Mouse (Mus musculus) intestine, embryonic 15.5 days (tissue): Measurements from ENCODE around the gene Olfr766-ps1. TPM values are rescaled to one million over a fixed set of nuclear protein-coding genes. Genes with fewer than 3 reads are reported as not detected.

Experiments
- polyA plus RNA-seq: library from polyadenylated mRNA; unstranded; fragments of >200 nt; fragmentation: Nextera tagmentation; extraction: Ambion mirVana; gene quantifications from 2 replicates; pipeline ENCODE4 v1.2.1, GENCODE M21; 2015

The Olfr766-ps1 gene
- polyA plus RNA-seq, 1 experiment from 2014 or later: not detected

Other genes with a start within 250 kb of the Olfr766-ps1 start
- 101 and 116 TPM in 2 replicates for gene Ormdl2, start 247.3 kb downstream of the Olfr766-ps1 start, polyA plus RNA-seq
- 3.5 and 3.9 TPM in 2 replicates for gene Gdf11, start 177.3 kb downstream of the Olfr766-ps1 start, polyA plus RNA-seq
- gene Cd63, start 168.0 kb downstream of the Olfr766-ps1 start, polyA plus RNA-seq: 708 and 725 TPM in 2 replicates
- gene Rdh5, start 146.1 kb downstream of the Olfr766-ps1 start, polyA plus RNA-seq: 11.7 and 12.0 TPM in 2 replicates
- 194 and 203 TPM in 2 replicates for gene Bloc1s1, start 144.9 kb downstream of the Olfr766-ps1 start, polyA plus RNA-seq
- gene Itga7, start 135.2 kb downstream of the Olfr766-ps1 start, polyA plus RNA-seq: 2.9 and 3.8 TPM in 2 replicates
- gene Mettl7b, start 108.0 kb downstream of the Olfr766-ps1 start, polyA plus RNA-seq: 12.0 and 12.3 TPM in 2 replicates
- not detected in 2 replicates for gene Olfr9, start 79.5 kb downstream of the Olfr766-ps1 start, polyA plus RNA-seq
- not detected in 2 replicates for gene Olfr763, start 58.2 kb downstream of the Olfr766-ps1 start, polyA plus RNA-seq
- gene Olfr764-ps1, start 29.1 kb downstream of the Olfr766-ps1 start, polyA plus RNA-seq: not detected in 2 replicates
- not detected in 2 replicates for gene Olfr765, start 19.0 kb downstream of the Olfr766-ps1 start, polyA plus RNA-seq
- gene Olfr767, start 13.9 kb upstream of the Olfr766-ps1 start, polyA plus RNA-seq: not detected in 2 replicates
- not detected in 2 replicates for gene Olfr768, start 30.4 kb upstream of the Olfr766-ps1 start, polyA plus RNA-seq
- not detected in 2 replicates for gene Olfr769, start 48.9 kb upstream of the Olfr766-ps1 start, polyA plus RNA-seq
- not detected in 2 replicates for gene Olfr770, start 70.0 kb upstream of the Olfr766-ps1 start, polyA plus RNA-seq
- gene Olfr771, start 95.8 kb upstream of the Olfr766-ps1 start, polyA plus RNA-seq: not detected in 2 replicates
- gene Olfr772, start 108.9 kb upstream of the Olfr766-ps1 start, polyA plus RNA-seq: not detected in 2 replicates
- not detected in 2 replicates for gene Olfr773, start 118.4 kb upstream of the Olfr766-ps1 start, polyA plus RNA-seq
- gene Olfr774, start 167.2 kb upstream of the Olfr766-ps1 start, polyA plus RNA-seq: not detected in 2 replicates
- gene Olfr775, start 179.4 kb upstream of the Olfr766-ps1 start, polyA plus RNA-seq: not detected in 2 replicates
- gene Olfr776, start 190.2 kb upstream of the Olfr766-ps1 start, polyA plus RNA-seq: not detected in 2 replicates
- gene Olfr777, start 202.5 kb upstream of the Olfr766-ps1 start, polyA plus RNA-seq: not detected in 2 replicates
- gene Olfr780, start 249.1 kb upstream of the Olfr766-ps1 start, polyA plus RNA-seq: not detected in 2 replicates